Mouse (Mus musculus) gastrocnemius, postnatal 36 days (tissue): Measurements from ENCODE around the gene Pagr1a. TPM values are rescaled to one million over a fixed set of nuclear protein-coding genes. Genes with fewer than 3 reads are reported as not detected.

Experiments
- DNase-seq, 2 experiments: peaks; one replicate each; pipeline ENCODE4 v3.0.0; 2022
- intact Hi-C: fragments of 180-260 bp; cut with DNase I; formaldehyde crosslinking; loops from one replicate; pipeline ENCODE4 v1.15.1; 2025
- long read RNA-seq, 2 experiments: library from polyadenylated mRNA; stranded (forward); transcript quantifications; one replicate each; pipeline ENCODE4 v2.0.0; 2021
- total RNA-seq, 2 experiments: library from RNA; stranded (reverse); gene quantifications; 2 replicates each; pipeline ENCODE4 v1.2.3; 2021

Pagr1a gene
- 10 to 100 TPM in 1 of 2 experiments, 1 to 10 TPM in 1; 6.1 to 11.4 TPM for total RNA-seq
- long read RNA-seq, experiment 1, transcript Pagr1a-202 (3 exons, 1,430 nt), result major isoform, 26 of 29 reads
- long read RNA-seq, experiment 1, partial matches to known transcripts, result 0 of 29 reads
- long read RNA-seq, experiment 1, other reads (novel, unspliced or antisense), result 3 of 29 reads
- long read RNA-seq, experiment 2, transcript Pagr1a-202 (3 exons, 1,430 nt), result major isoform, 26 of 32 reads
- long read RNA-seq, experiment 2, partial matches to known transcripts, result 0 of 32 reads
- long read RNA-seq, experiment 2, other reads (novel, unspliced or antisense), result 6 of 32 reads

DNA sequence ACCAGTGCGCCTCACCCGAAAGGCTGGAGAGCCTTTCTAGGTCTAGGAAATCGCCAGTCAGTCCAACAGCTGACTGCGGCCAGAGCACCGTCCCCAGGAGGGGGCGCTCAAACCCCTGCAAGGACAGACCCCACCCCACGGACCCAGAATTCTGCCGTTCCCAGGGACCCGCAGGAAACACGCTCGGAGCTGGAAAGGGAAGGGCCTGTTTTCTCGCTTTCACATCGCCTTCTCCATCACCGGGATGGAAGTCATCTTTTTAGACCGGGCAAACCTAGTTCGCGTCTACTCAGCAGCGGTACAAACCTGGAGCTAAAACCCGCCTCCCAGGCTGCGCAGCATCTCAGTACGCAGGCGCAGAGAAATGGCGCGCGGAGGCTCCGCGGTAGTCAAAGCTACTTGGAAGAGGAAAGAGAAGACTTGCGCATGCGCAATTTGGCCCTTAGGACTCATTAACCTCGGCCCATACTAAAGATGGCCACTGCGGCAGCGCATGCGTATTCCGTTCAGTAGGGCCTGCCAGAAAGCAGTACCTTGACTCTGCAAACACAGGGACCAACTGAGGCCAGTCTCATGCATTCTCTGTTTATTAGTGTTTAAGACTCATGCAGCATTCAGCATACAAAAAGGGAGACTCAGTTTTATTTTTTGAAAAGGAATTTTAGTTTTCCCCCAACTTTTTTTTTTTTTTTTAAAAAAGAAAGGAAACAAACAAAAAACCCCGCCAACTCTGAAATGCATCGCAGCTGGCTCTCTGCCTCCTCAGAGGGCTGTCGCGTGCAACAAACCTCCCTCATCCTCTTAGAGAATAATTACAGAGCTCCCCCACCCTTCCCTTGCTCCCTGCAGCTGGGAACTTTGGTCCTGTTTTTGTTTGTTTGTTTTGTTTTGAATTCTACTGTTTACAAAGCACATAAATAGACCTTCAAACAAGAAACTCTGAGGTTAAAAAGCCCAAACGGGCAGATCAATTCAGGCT is at the start of gene Pagr1a:
Gene Pagr1a, minus strand, starts transcription at position 382 of the 979 bp plus-strand sequence.
- intact Hi-C loops, result loop anchor here (1.0 to 10.0 kb wide), 4 partner anchors 9 to 260 kb away; partner anchors contain the start of genes Cdipt, Cdiptos and Mapk3
- DNase-seq, result peak; percentile 94 to 95

DNA sequence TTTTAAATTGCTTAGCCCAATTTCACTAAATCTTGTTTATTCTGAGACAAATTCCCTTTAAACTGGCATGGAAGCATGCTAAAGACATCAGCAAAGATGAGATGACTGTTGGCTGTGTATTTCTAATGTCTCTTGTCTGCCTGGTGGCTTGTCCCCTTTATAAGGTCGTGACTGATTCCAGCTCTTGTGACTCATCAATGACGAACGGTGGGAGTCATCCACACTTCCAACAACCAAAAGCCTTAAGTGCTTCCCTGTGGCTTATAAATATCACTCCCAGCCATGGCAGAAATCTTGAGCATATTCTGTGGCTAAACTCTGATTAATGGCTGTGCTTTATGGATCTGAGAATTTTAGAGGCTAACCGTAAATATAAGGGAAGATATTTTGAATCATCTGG is 49.2 kb upstream of the Pagr1a start:
- intact Hi-C loops, result no loop called here
- no peak for DNase-seq

DNA sequence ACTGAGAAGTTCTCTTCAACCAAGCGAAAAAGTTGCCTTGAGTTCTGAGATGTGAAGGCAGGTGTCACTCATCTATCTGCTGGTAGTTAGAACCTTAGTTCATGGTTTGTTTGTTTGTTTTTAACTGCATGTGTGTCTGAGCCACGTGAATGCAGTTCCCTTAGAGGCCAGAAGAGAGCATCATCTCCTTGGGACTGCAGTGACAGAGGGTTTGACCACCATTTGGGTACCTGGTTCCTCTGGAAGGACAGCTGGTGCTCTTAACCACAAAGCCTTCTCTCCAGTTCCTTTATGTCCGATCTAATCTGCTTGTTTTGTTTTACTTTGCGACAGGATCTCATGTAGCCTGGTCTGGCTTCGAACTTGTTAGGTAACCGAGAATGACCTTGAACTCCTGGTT is 48.4 kb upstream of the Pagr1a start:
- DNase-seq, result no peak
- intact Hi-C loops, result no loop called here

DNA sequence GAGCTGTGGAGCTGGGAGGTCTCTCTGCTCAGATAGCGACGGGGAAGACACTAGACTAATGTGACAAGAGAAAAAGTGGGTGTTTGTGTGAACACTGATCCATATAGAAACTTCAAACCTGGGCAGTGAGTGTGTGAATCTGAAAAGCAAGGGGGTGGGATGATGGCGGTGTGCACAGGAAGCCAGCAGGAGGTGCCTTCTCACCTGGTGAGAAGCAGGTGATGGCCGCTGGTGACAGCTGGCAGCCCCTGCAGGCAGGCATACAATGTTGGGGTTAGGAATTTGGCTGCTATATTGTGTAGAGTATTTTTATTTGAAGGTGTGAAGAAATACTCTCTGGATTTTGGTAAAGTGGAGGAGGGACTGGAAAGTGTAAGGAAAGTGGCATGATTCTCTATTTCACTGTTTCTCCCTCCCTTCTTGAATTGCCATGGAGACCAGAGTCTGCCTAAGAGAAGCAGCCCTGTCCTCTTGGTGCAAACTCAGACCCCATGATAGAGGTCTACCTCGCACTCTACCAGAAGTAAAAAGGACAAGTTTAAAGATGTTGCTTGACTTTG is 38.0 kb upstream of the Pagr1a start:
- DNase-seq, result no peak
- intact Hi-C loops, result no loop called here

DNA sequence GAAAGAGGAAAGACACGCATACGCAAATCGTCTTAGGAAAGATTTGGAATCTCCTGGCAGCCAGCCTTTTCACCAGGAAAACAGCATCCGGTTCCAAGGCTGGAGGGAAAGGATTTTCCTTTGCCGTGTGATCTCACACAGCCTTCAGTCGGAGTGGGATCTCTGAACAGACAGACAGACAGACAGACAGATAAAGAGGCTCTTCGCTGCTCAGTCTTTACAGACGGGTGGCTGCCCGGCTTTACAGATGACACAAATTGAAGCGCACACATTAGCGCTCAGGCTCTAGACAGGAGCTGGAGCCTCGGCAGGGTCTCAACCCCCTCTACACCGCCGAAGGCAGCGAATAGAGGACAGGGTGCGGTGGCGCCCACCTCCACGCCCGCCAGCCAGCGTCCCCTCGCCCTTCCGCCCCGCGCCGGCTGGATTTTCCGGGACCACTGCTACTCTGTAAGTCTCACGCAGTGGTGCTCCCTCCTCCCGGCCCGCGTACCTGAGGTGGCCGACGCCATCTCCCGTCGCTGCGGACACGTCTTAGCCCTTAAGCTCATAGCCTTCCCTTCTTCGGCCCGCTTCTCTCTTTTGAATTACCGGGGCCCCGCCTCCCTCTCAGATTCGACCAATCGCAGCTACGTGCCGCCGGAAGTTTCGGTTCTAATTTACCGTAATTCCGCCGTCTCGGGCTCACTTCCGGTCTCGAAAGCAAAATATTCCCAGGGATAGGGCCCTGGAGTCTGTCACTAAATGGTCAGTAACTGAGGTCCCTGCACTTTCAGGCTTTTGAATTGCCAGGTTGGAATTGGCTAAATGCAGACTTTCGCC is 24.9 kb upstream of the Pagr1a start, which contains the start of gene Kif22:
Gene Kif22, minus strand, starts transcription at position 621 of the 822 bp plus-strand sequence.
- intact Hi-C loops, result no loop called here
- DNase-seq, result peak; percentile 85 to 90

DNA sequence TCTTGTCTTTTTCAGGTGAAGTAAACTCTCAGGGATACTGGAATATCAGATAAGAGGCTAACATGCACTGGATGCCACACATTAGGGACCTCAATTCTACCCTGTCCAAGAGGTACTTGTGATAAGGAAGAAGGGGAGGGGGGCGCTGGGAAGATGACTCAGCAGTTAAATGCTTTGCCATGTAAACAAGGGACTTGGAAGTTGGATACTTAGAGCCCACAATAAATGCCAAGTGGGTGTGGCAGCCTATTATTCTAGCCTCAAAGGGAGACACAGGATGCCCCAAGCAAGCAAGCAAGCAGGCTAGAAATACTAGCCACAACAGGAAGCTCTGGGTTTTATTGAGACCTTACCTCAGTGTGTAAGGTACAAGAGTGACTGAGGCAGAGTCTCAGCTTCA is 14.1 kb upstream of the Pagr1a start:
- intact Hi-C loops, result no loop called here
- no peak for DNase-seq

DNA sequence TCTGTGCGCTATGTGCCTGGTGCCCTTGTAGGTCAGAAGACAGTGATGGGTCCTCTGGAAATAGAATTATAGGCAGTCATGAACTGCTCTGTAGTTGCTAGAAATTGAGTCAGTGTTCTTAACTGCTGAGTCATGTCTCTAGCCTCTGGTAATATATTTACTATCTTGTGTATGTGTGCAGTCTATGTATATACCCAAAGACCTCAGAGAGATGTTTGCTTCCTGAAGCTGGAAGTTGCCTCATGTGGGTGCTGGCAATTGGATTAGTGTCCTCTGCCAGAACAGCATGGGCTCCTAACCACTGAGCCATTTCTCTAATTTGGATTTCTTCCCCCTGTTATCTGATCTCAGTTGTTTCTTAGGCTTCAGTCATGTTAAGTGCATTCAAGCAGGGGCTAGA is 13.0 kb upstream of the Pagr1a start:
- no peak for DNase-seq
- intact Hi-C loops, result no loop called here

DNA sequence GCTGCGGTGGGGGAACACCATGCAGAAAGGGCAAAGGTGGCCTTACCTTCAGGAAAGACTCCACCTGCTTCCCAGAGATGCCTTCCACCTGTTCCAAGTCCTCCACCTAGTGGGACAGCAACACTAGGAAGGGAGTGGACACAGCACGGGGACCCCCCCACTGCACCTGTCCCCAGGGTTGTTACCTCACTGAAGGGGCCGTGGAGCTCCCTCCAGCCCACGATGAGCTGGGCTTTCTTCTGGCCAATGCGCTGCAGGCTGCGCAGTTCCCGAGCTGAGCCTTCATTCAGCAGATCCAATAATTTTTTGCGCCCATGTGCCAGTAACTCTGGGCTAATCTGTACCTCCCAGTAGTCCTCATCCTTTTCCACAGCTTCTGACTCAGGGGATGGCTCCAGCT is 10.7 kb upstream of the Pagr1a start:
- intact Hi-C loops, result no loop called here
- no peak for DNase-seq

DNA sequence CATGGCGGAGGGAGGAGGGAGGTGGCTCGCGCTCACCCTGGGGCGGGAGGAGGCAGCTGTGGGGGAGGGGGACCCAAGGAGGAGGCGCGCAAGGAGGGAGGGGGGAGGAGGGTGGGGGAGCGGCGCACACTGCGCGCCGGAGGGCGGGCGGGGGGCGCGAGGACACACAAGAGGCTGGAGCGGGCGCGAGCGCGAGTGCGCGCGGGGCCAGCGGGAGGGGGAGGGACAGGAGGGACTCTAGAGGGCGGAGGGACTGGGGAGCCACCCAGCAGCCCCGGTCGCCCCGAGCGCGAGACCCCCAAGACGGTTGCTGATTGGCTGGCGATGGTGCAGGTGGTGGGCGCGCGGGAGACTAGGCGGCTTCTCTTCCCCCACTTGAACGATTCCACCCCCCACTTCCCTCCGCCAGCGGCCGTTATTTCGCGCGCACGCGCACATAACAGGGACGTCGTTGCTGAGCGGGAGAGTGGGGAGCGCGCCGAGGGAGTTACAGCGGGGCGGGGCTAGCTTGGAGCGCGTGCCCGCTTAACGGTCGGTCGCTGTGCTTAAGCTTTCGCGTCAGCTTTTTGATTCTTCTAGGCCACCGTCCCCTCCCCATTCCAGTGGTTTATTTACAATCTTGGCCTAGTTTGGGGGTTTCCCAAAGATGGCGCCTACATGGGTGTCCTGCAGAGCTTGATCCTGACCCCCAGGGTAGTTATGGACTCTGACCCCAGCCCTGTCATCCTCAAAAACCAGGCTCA is 10.0 kb upstream of the Pagr1a start, which contains the start of gene Maz:
Gene Maz, minus strand, starts transcription at position 54 of the 743 bp plus-strand sequence.
- intact Hi-C loops, result loop anchor here (1.0 kb wide), 1 partner anchor 10 kb away; the partner anchor contains the start of gene Pagr1a
- DNase-seq, result peak; percentile 99

DNA sequence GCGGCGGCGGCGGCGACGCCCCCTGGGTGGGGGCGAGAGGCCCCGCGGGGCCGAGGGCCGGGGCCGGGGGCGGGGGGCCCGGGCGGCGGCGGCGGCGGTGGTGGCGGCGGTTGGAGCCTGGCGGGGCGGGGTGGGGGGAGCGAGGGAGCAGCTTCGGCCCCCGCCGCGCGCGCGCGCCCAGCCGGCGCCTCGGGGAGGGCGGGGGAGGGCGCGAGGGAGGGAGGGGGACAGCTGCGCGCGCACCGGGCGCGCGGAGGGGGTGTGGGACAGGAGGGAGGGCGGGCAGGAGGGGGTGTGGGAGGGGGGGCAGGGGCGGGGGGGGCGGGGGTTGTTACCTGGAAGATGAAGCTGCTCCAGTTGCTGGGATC is 9.4 kb upstream of the Pagr1a start:
- DNase-seq, result no peak
- intact Hi-C loops, result loop anchor here (1.0 kb wide), 1 partner anchor 9 kb away; the partner anchor contains the start of gene Pagr1a

DNA sequence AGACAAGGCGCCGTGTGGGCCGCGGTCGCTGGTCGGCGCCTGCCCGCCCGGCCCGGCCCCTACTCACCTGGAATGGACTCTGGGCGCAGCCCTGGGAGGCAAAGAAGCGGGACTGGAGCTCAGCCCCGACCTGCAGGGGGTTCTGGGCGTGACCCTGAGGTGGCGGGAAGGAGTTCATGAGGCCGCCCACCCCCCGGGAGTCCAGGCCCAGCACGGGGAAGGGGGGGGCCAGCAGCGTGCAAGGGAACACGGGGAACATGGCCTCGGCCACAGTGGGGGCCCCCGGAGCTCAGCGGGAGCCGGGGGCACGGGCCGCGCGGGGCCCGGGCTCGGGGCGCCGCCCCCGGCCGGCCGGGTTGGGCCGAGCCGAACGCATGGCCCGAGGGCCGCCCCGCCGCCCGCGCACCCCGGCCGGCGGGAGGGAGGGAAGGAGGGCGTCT is 9.0 kb upstream of the Pagr1a start:
- DNase-seq, result peak in 1 of 2 experiments; percentile 64

DNA sequence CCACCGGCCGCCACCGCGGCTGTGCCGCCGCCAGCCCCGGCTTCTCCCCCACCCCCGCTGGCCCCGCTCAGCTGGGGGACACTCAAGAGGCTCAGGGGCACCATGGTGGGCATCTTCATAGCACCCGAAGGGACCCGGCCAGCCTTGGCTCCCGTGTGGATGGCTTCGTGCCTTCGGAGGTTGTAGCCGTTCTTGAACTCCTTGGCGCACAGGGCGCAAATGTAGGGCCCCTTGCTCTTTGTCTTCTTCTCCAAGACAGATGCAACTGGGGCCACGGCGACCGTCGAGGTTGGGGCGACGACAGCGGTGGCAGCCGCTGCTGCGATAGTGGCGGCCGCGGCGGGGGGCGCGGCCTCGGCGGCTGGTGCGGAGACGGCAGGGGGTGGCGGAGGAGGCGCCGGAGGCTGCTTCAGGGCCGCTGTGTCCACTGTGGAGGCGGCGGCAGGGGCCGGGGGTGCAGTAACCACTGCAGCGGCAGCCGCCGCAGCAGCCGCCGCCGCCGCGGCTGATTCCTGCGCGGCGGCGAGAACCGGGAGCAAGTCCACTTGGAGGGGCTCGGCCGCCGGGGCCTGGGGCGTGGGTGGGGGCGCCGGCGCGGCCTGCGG is 8.5 kb upstream of the Pagr1a start:
- intact Hi-C loops, result loop anchor here (1.0 kb wide), 1 partner anchor 8 kb away; the partner anchor contains the start of gene Pagr1a
- peak in 1 of 2 experiments; percentile 44 for DNase-seq

More for the DNA sequence above, 9.0 kb upstream of the Pagr1a start:
- intact Hi-C loops, result loop anchor here (1.0 kb wide), 1 partner anchor 9 kb away; the partner anchor contains the start of gene Pagr1a

DNA sequence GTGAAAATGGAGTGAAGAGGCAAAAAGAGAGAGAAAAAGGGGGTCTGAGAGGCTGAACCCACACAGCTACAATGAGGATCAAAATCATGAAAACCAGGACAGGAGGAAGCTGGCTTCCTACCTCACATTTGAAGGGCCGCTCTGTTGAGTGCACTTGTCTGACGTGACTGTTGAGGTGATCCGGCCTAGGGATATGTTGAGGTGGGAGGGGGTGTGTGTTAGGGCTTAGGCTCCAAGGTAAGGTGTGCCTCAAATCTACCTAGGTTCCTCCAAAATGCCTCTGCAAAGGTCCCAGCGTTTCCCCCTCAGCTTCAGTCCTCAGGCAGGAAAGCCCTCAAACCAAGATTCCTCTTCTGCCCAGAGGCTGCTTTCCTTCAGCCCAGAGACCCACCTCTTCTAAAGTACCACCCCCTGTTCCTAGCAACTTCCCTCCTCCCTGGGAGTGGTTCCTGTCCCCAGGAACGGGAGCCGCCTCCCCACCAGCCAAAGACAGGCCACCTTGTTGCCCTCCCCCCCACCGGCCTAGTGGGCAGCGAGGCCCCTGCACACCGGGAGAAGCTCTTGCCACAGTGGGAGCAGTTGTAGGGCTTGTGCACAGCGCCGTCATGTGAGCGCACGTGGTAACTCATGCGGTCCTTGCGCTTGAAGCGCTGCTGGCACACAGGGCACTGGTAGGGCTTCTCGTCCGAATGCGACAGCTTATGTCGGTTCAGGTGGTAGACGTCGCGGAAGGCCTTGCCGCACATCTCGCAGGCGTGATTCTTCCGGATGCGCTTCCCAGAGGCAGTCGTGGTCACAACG is 7.8 kb upstream of the Pagr1a start:
- intact Hi-C loops, result loop anchor here (5.0 kb wide), 1 partner anchor 38 kb away; no protein-coding TSS in a partner anchor
- DNase-seq, result peak; percentile 49 to 75

DNA sequence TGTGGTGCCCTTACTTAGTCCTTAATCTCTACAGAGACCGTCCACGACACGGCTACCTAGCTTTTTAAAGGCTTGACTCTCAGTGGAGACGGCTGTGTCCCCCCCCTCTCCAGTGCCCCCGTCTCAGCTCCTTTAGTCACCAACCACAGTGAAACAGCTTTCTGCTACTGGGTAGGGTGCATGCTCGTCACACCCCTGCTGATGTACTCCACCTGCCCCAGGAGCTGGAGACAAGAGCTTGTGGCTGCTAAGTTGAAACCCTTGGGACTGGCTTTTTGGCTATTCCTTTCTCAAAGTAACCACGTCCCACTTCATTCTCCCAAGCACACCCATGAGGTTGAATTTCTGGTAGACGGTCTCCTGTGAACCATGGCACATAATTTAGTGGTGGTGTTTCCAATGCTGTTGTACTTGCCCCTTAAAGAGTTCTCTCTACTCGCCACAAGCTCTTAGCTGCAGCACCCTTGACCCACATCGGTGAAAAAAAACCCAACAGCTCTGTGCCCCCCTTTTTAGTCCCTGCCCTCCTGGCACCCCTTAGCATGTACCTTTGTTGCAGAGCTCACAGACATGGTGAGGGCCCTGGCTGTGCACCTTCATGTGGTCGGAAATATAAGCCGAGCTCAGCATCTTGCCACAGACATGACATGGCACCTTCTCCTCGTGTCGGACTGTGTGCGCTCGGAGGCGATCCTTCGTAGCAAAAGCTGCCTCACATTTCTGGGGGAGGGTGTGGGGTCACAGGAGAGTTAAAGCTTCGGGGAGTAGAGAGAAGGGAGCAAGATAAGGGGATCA is 6.9 kb upstream of the Pagr1a start:
- DNase-seq, result no peak
- intact Hi-C loops, result loop anchor here (5.0 kb wide), 1 partner anchor 37 kb away; no protein-coding TSS in a partner anchor

DNA sequence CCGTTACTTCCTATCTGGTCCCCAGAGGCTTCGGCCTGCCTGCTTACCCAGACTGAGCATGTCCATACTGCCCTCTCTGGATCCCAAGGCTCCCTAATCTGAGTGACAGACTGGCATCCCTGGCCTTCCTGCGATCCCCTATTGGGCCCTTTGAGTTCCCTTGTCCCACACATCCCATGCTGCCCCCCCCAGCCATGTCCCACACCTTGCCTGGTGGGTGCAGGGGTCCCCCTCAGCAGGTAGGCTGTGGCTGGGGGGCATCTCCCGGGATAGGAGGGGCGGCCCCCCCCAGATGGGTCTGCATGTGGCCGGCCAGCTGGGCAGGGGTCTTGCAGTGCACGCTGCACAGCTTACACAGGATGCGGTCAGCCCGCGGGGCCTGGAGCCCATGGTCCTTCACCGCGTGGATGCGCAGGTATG is 6.1 kb upstream of the Pagr1a start:
- DNase-seq, result no peak
- intact Hi-C loops, result loop anchor here (5.0 kb wide), 1 partner anchor 36 kb away; no protein-coding TSS in a partner anchor

DNA sequence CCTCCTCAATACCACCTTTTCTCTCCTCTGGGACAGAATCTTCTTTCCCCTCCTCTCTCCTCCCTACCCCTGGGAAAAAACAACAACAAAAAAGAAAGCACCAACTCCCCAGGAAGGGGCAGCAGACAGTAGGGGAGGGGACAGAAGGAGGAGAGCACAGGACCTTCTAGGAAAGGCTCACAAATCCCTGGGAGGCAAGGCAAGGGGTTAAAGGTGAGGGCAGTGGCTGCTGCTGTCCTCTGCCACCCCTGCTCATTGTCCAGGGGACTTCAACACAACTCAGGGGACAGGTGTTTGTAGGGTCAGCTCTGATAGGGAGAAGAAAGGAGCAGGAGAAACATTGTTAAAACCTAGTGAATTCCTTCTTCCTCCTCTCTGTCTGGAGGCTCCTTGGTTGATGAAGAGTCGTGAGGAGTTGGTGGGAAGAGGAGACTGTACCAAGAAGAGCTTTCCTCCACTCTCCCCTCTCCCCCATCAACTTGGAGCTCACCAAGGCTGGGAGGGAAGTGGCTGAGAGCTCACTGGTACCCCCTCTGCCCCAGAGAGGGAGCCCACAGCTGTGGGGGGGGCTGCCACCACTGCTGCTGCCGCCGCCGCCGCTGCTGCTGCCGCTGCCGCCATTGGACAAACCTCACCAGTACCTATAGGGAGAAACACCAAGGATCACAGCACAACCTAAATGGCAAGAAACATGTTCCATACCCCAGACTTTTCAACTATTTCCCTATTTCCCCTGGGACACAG is 5.5 kb upstream of the Pagr1a start:
- DNase-seq, result no peak
- intact Hi-C loops, result loop anchor here (5.0 kb wide), 1 partner anchor 35 kb away; no protein-coding TSS in a partner anchor
